Mouse (Mus musculus): ENCODE measurements around the gene Vdr.

Vdr gene

GRCm38 (mm10) chr15:97920306-97920705 lies 9.9 kb upstream of the Vdr start:
- no peak for DNase-seq (ENCODE audit: low spot score in 2 of 2)

GRCm38 (mm10) chr15:97919217-97919616 lies 8.8 kb upstream of the Vdr start:
- no peak for DNase-seq (ENCODE audit: low spot score in 2 of 2)

- DNase-seq (ENCODE audit: low spot score in 2 of 2), result no peak
Measured at GRCm38 (mm10) chr15:97917994-97918393, 7.6 kb upstream of the Vdr start.

GRCm38 (mm10) chr15:97914331-97914747 lies 3.9 kb upstream of the Vdr start:
- no peak for DNase-seq (ENCODE audit: low spot score in 2 of 2)

- no peak for DNase-seq (ENCODE audit: low spot score in 2 of 2)
Measured at GRCm38 (mm10) chr15:97907801-97908751, 2.4 kb downstream of the Vdr start.

DNA sequence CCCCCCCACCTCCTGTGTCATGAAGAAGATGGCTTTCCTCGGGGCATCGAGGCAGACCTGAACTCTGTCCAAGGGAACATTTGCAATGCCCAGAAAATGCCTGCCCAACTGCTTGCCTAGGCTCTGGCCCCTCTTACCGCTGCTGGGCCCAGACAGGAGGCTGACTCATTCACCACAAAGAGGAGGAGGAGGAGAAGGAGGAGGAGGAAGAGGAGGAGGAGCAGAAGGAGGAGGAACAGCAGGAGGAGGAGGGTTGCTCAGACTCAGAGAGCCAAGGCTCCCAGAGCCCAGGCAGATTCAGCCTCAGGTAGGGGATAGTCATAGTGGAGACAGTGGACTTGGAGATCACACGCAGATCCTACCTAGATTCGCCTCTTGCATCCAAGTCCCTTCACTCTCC lies 3.2 kb downstream of the Vdr start:
- DNase-seq (ENCODE audit: low spot score in 2 of 2), result no peak

DNA sequence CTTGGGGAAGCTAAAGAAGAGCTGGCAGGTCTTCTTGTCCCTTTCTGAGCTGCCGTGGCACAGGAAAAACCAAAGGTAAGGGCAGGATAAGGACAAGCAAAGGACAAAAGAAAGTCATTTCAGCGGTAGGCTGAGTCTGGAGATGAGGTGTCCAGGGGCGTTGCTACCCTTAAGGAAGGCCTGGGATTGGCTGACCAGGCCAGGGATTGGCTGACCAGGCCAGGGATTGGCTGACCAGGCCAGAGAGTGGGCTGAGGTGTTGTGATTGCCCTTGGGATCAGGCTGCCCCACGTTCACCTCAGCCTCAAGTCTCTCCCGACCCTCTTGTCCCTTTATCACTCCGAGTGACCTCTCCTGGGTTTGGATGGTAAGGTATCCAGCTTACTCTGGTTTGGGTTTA lies 5.1 kb downstream of the Vdr start:
- DNase-seq (ENCODE audit: low spot score in 2 of 2), result no peak

- no peak for DNase-seq (ENCODE audit: low spot score in 2 of 2)
Measured at GRCm38 (mm10) chr15:97904339-97904991, 6.0 kb downstream of the Vdr start.

- no peak for DNase-seq (ENCODE audit: low spot score in 2 of 2)
Measured at GRCm38 (mm10) chr15:97903261-97904009, 7.0 kb downstream of the Vdr start.

GRCm38 (mm10) chr15:97900991-97901390 lies 9.4 kb downstream of the Vdr start:
- DNase-seq (ENCODE audit: low spot score in 2 of 2), result no peak

GRCm38 (mm10) chr15:97900336-97900912 lies 10.0 kb downstream of the Vdr start:
- no peak for DNase-seq (ENCODE audit: low spot score in 2 of 2)

DNA sequence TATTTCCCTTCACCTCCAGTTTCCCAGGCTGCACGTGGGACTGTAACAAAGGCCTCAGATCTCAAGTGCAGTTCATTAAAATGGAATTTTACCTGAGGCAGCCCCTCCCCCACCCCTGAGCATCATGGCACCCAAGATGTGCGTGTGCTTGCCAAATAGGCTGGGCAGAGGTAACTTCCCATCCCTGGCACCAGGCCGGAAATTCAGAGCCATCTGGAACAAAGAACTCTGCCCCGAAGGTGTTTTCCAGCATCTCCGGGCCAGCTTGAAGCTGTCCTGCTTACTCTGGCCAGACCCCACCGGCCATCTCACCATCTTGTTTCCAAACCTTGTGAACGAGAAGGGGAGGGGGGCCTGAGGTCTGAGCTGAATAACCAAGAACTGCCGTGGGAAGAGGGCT lies 10.7 kb downstream of the Vdr start:
- DNase-seq (ENCODE audit: low spot score in 2 of 2), result no peak

DNA sequence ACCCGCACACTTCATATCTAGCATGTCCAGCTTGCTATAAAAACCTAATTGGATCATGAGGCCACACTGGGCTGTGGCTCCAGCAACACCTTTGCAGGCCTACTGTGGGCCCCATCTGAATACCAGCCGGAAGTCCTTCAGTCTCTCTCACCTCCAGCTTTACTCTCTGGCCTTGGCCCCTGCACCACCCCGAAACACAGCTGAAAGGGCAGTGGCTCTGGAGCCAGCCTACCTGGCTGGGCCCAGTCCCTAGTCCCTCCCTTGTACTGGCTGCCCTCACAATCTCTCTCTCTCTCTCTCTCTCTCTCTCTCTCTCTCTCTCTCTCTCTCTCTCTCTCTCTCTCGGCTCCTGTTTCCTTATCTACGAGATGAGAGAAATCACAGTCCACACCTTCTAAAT lies 11.6 kb downstream of the Vdr start:
- no peak for DNase-seq (ENCODE audit: low spot score in 2 of 2)

- DNase-seq (ENCODE audit: low spot score in 2 of 2), result no peak
Measured at GRCm38 (mm10) chr15:97896861-97897654, 13.4 kb downstream of the Vdr start.

DNA sequence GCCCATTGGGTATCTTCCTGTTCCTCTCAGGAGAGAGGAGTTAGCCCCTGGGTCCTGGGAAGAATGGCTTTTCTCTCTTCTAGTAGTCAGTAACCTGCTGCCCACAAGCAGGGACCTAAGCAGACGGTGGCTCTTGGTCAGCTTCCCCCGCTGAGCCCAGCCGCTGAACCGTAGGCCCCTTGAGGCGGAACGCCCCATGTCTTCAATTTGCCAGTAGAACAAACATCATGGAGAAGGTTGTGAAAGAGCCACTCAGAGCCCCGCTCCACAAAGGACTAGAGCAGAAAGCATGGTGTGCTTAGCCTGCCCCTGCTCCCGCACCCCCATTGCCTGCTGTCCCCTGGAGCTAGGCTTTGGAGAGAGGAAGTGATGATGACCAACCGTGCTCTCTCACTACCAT lies 14.1 kb downstream of the Vdr start:
- no peak for DNase-seq (ENCODE audit: low spot score in 2 of 2)

DNA sequence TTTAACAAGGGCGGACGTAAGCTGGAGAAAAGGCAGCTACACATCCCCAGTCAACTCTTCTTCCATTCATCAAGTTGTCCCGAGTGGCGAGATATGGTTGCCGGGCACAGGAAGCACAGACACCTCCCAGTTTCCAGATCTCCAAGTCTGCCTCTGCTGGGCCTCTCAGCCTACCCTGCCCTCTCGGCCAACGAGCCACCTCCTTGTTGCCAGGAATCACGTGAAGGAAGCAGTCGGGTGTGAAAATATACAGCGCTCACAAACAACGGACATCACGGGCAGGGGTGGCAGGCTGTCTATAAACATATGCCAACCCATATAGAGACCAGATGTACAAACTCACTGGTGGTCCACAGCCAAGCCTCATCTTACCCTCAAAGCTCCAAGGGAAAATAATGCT lies 14.6 kb downstream of the Vdr start:
- no peak for DNase-seq (ENCODE audit: low spot score in 2 of 2)

- DNase-seq (ENCODE audit: low spot score in 2 of 2), result no peak
Measured at GRCm38 (mm10) chr15:97892506-97892905, 17.9 kb downstream of the Vdr start.

DNA sequence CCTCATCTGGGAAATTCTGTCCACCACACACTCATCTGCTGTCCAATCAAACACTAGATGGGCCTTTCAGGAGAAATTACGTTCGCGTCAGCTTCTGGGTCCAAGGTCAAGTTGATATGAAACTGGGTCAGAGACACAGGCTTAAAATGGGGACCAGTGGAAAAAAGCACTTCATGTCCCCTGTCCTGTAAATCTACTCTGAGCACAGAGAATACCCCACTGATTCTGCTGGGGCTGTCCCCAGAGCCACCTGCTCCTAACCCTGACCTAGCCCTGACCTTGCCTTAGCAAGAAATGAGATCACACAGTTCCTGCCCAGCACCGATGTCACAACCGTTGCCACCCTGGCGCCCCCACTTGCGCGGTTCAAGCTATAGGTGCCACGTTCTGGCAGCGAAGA lies 20.0 kb downstream of the Vdr start:
- DNase-seq (ENCODE audit: low spot score in 2 of 2), result no peak

DNA sequence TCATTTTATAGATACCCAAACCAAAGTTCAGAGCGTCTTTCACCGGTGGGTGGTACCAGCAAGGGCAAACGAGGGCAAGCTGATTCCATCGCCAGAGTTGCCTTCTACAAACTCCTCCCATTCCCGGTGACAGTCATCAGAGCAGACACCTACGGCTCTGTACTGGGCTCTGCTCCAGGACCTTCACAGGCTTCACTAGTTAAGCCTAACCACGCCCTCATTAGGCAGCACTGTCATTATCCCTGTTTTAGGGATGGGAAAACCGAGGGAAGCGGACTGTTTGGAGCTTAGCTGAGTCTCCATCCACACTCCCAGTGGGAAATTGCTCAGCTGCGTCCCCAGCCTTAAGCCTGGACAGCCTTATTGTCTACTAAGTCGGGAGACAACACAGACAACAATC lies 20.4 kb downstream of the Vdr start:
- DNase-seq (ENCODE audit: low spot score in 2 of 2), result no peak

DNA sequence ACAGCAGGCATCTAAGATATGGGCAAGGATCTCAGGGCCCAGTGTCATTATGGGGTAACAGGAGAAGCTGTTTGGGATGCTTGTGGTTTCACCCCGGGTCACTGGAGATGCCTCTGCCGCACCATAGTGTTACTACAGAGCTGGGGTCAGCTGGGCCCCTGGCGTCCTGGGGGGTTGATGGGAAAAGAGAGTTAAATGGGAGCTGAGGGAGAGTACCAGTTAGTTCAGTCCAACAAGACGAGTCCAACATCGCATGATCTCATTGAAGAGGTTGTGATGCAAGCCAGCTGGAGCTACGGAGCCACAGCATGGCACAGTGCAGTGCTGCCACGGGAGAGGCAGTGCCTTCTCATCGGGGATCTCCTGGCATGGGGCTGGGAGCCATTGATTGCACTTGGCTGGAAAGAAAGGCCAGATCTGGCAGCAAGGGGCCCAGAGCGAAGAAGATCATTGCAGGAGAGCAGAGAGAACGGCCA lies 22.9 kb downstream of the Vdr start:
- no peak for DNase-seq (ENCODE audit: low spot score in 2 of 2)

GRCm38 (mm10) chr15:97881423-97881822 lies 29.0 kb downstream of the Vdr start:
- DNase-seq (ENCODE audit: low spot score in 2 of 2), result no peak

All from frontal cortex, postnatal 14 days (tissue).